Mouse (Mus musculus) small intestine, adult 2 months (tissue): ENCODE results near the gene Scarb1. TPM values are rescaled to one million over a fixed set of nuclear protein-coding genes. Genes with fewer than 3 reads are reported as not detected.

Experiments
- H3K27ac ChIP-seq: fragments of 200-500 bp; 2 replicates; pipeline ENCODE4 v1.5.1; 2012; ENCODE audit warnings: low read depth, low read length, control low read depth, inconsistent platforms; ENCODE audit not compliant: insufficient read depth
- H3K27me3 ChIP-seq: fragments of 200-500 bp; 2 replicates; pipeline ENCODE4 v1.6.1; 2012; ENCODE audit warnings: mild to moderate bottlenecking, moderate library complexity, low read length, inconsistent platforms; ENCODE audit not compliant: control insufficient read depth, insufficient read depth
- H3K36me3 ChIP-seq: fragments of 200-500 bp; 2 replicates; pipeline ENCODE4 v1.6.1; 2012; ENCODE audit warnings: mild to moderate bottlenecking, low read length, control low read depth, inconsistent platforms; ENCODE audit not compliant: control insufficient read depth, insufficient read depth
- H3K4me1 ChIP-seq: fragments of 200-500 bp; 2 replicates; pipeline ENCODE4 v1.6.1; 2012; ENCODE audit warnings: low read length, inconsistent platforms, mixed read lengths; ENCODE audit not compliant: control insufficient read depth, insufficient read depth, insufficient read length
- H3K4me3 ChIP-seq: fragments of 200-500 bp; 2 replicates; pipeline ENCODE4 v1.5.1; 2012; ENCODE audit warnings: low read depth, mild to moderate bottlenecking, control low read depth, inconsistent platforms, low read length, moderate library complexity
- CTCF ChIP-seq: fragments of 200-500 bp; IDR thresholded peaks from 2 replicates; pipeline ENCODE4 v1.5.1; 2012; ENCODE audit warnings: low read depth, mild to moderate bottlenecking, control low read depth, inconsistent platforms, low read length, moderate library complexity, mixed read lengths; ENCODE audit not compliant: insufficient replicate concordance, insufficient read length; ENCODE audit errors: extremely low read depth
- POLR2A ChIP-seq: fragments of 200-500 bp; IDR thresholded peaks from 2 replicates; pipeline ENCODE4 v1.6.1; 2012; ENCODE audit warnings: low read depth, mild to moderate bottlenecking, control low read depth, inconsistent platforms, low read length, moderate library complexity
- WGBS: fragments of 180-500 bp; shearing (Covaris S2); methylation state at CpG from one replicate; pipeline ENCODE4 v1.1.7; 2018; 5-methylcytosine and 5-hydroxymethylcytosine counted together
- polyA plus RNA-seq: library from polyadenylated mRNA; depleted of rRNA; stranded (reverse); fragments of >200 nt; gene quantifications from 2 replicates; pipeline ENCODE4 v1.2.3, GENCODE M21; 2012; rRNA removed

The Scarb1 gene
- polyA plus RNA-seq, 1 experiment = 19.4 TPM

- Histone ChIP-seq H3K27me3 (no peaks in the 10 kb centered on the region), H3K36me3 (no peaks in the 10 kb centered on the region), H3K4me3 (no peak overlapping the region), H3K27ac (no peak overlapping the region), H3K4me1 (no peaks in the 10 kb centered on the region)
- no peak for TF ChIP-seq POLR2A
- no peak for TF ChIP-seq CTCF
- whole genome bisulfite sequencing = 85% methylated on average over 7 of the region's 7 CpGs
These were observed 108.4 kb downstream of the Scarb1 start for GRCm38 (mm10) chr5:125232443-125232979.

DNA sequence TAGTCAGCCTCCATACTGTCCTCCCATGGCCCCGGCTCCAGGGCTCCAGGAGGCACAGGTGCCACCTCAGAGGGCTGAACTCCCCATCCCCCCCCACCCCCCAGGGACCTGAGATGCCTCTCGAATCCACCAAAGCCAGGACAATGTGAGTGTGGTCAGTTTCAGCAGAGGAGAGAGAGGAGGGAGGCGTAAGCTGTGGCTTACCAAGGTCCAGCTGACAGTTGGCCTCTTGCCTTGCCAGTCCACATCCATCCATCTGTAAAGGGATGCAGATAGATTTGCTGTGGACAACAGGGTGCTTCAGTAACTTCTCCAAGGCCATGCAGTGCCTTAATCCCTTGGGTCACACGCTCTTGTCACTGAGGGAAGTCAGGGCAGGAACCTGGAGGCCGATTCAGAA lies 110.4 kb downstream of the Scarb1 start:
- 81% methylated on average over 5 of the region's 5 CpGs for WGBS
- H3K27me3 ChIP-seq = no peaks in the 10 kb centered on the region
- no peak overlapping the region for H3K4me3 ChIP-seq
- no peaks in the 10 kb centered on the region for H3K4me1 ChIP-seq
- TF ChIP-seq CTCF (no peak), POLR2A (no peak)
- H3K27ac ChIP-seq = no peak overlapping the region
- H3K36me3 ChIP-seq = no peaks in the 10 kb centered on the region

DNA sequence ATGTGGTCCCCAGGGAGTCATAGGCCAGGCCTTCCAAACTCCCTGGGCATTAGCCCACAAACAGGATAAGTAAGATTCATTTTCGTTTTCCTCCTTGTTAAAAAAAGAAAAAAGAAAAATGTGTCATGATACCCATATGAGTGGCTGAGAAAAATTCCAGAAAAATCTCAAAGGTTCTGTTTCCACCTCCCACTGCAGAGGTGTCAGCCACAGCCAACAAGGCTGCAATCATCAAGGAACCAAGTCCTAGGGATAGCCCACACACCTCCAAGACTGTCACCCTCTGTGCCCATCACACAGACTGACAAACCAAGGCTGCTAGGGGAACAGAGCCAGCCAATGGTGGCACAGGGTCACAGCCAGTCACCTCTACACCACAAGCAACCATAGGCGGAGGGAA lies 111.8 kb downstream of the Scarb1 start:
- no peak for TF ChIP-seq CTCF
- TF ChIP-seq POLR2A = no peak
- H3K27me3 ChIP-seq = no peaks in the 10 kb centered on the region
- no peaks in the 10 kb centered on the region for H3K4me1 ChIP-seq
- H3K4me3 ChIP-seq = no peak overlapping the region
- 70% methylated on average over 2 of the region's 2 CpGs for WGBS
- H3K36me3 ChIP-seq = no peaks in the 10 kb centered on the region
- no peak overlapping the region for H3K27ac ChIP-seq

DNA sequence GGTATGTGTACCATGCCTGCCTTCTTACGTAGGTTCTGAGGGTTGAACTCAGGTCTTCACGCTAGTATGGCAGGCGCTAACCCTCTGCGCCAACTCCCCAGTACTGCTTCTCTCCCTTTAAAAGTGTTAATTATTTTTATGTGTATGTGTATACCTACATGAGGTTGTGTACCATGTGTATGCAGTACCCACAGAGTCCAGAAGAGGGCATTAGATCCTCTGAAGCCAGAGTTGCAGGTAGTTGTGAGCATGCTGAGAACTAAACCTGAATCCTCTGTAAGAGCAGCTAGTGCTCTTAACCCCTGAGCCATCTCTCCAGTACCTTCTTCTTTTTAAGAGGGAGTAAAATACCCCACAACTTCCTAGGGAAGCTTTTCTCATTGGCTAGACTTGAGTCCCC lies 113.2 kb downstream of the Scarb1 start:
- TF ChIP-seq POLR2A = no peak
- TF ChIP-seq CTCF = no peak
- Histone ChIP-seq H3K36me3 (no peaks in the 10 kb centered on the region), H3K27me3 (no peaks in the 10 kb centered on the region), H3K27ac (no peak overlapping the region), H3K4me3 (no peak overlapping the region), H3K4me1 (no peaks in the 10 kb centered on the region)
- 98% methylated on average over 4 of the region's 4 CpGs for WGBS

Other genes with a start within 250 kb of the Scarb1 start
- 43.2 and 49.9 TPM in 2 replicates for gene Ncor2, start 161.9 kb downstream of the Scarb1 start, polyA plus RNA-seq
- 0.08 and 0.15 TPM in 2 replicates for gene Gm10382, start 48.2 kb upstream of the Scarb1 start, polyA plus RNA-seq
- gene Ubc, start 49.1 kb upstream of the Scarb1 start, polyA plus RNA-seq = 327 and 848 TPM in 2 replicates
- gene Dhx37, start 93.0 kb upstream of the Scarb1 start, polyA plus RNA-seq = 10.1 and 13.2 TPM in 2 replicates
- 28.5 and 33.5 TPM in 2 replicates for gene Bri3bp, start 100.5 kb upstream of the Scarb1 start, polyA plus RNA-seq
- gene Aacs, start 134.7 kb upstream of the Scarb1 start, polyA plus RNA-seq = 23.9 and 37.6 TPM in 2 replicates
- 0.06 TPM in 1 of 2 replicates, not detected in the other for gene Tmem132b, start 190.7 kb upstream of the Scarb1 start, polyA plus RNA-seq